Mouse (Mus musculus) ovary, postnatal 14 days (tissue): ENCODE data around the gene Nfe2l2.

Experiments used
- DNase-seq: peaks from one replicate; pipeline ENCODE4 v3.0.0; 2022; ENCODE audit warnings: low spot score

Nfe2l2 gene

GRCm38 (mm10) chr2:75704234-75705161, at the start of gene Nfe2l2:
TSS of gene Nfe2l2 (minus strand) at chr2:75704641.
- peak; percentile 97 for DNase-seq

DNA sequence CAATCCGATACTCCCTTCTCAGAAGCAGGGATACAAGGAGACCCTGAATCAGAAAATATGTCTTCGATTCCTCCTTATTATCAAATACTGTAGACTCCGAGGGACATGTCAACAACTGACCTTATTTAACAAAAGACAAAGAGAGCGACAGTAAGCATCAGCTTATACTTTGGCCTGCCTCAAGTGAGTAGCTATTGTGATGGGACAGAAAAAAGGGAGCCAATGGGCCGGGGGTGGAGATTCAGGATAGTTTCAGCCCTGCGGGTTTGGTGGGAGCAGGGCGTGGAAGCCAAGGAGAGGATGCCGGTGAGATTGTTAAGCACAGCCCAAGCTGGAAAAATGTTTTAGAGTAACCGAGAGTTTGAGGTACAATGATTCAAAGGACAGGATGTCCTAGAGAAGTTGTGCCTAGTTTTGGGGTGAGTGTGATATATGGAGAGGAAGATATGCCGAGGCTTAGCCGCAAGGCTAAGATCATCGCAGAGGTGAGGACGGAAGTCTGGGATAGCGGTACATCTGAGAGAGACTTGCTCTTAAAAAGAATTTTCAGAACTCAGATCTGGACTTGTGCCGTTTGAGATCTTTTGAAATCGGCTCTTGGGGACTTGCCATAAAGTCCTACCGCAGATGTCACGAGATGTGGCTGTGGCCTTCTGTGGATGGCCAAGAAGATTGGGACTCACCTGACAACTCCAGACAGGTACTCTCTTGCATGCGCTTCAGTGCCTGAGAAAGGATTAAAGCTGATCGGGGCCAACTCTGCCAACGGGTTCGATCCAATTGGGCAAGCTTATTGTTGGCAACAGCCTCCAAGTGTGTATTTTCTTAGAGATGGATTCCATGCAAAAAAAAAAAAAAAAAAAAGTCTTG, 48.1 kb upstream of the Nfe2l2 start:
- DNase-seq, result no peak

- no peak for DNase-seq
Measured at GRCm38 (mm10) chr2:75751896-75752295, 47.5 kb upstream of the Nfe2l2 start.

DNA sequence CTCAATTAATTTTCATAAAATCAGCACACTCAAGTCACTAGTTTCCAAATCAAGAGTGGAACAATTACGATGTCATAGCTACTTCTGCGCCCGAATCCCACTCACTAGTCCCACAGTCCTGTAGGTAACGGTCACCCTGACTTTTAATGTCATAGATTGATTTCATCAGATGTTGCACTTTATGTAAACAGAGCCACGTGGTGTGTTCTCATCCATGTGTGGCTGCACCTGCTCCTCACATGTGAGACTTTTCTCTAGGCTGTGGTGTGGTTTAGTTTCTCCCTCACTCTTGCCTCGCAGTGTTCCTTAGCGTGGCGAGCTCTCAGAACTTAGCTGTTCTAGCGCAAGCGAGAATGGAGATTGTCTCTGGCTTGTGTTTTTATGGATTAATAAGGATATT, 46.4 kb upstream of the Nfe2l2 start:
- DNase-seq, result no peak

GRCm38 (mm10) chr2:75750043-75750718, 45.7 kb upstream of the Nfe2l2 start:
- DNase-seq, result no peak

- DNase-seq, result no peak
Measured at GRCm38 (mm10) chr2:75748841-75749240, 44.4 kb upstream of the Nfe2l2 start.

GRCm38 (mm10) chr2:75737006-75737503, 32.6 kb upstream of the Nfe2l2 start:
- no peak for DNase-seq

DNA sequence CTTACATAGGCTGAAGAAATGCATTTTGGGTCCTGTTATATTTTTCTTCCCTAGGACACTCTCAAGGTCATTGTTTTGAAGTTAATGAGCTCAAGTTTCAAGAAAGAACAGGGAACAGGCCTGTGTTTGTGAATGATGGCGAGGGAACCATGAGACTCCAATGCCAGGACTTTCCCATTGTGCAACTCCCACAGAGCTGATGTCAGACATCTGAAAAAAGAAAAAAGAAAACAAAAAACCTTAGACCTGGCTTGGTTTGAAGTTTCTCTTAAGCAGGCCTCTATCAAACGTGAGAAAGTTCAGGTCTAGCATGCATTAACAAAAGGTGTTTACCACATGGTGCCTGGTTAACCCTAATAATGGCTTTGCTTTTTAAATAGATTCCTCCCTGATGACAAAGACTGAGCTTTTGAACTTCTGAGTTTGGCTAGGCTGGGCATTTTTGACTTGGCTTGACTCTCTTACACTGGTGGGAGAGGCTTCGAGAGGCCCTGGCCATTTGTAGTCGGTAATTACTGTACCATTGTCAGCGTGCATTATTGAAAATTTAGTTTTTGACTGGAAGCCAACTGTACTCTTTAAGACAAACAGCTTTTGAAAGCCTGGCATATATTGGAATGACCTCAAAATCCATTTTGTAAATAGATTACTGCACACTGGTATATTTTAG, 29.9 kb upstream of the Nfe2l2 start:
- no peak for DNase-seq

DNA sequence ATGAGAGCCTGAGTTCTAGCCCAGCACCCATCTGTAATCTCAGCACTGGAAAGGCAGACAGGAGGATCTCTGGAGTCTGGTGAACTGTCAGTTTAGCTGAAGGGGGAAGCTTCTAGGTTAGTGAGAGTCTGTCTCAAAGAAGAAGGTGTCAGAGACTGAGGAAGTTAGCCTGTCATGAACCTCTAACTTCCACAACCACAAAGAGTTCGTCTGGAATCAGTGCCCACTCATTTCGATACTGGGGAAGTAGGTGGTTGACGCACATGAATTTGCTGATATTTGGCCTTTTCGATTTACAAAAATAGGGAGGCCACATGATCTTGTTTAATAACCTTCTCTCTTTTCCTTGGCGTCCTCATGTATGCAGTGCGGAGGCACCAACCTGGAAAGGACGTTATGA, 28.7 kb upstream of the Nfe2l2 start:
- DNase-seq, result no peak

DNA sequence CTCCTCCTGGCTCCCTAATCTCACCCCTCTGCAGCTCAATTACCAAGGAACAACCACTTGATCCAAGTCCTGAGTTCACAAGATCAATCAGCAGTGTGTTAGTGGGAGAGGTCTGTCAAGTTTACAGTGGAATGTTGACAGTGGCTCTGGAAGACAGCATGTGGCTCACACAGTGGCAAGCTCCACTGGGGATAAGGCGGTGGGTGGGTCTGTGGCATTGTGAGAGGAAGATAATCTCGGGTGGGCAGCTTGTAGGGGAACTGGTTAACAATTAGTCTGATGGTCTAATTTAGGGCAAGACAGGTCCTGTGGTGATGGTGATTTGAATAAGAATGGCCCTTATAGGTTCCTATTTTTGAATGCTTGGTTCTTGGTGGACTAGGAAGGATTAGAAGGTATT, 27.5 kb upstream of the Nfe2l2 start:
- no peak for DNase-seq

DNA sequence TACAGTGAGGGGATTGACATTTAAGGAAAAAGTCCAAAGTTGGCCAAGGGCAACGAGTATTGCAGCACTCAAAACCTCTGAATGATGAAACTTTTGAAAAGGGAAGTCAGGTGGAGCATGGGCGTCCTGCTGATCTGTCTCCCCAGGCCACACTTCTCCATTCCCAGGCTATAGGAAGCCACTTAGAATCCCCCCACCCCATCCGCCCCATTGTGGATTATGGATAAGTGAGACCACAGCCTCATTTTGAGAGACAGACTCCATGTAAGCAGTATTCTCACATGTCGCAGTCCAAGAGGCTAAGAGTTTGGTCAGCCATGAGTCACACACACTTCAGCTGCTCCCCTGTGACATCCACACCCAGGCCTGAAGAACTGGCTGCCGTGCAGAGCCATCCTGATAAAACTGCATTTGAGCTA, 26.8 kb upstream of the Nfe2l2 start:
- no peak for DNase-seq

- no peak for DNase-seq
Measured at GRCm38 (mm10) chr2:75730052-75730451, 25.6 kb upstream of the Nfe2l2 start.

DNA sequence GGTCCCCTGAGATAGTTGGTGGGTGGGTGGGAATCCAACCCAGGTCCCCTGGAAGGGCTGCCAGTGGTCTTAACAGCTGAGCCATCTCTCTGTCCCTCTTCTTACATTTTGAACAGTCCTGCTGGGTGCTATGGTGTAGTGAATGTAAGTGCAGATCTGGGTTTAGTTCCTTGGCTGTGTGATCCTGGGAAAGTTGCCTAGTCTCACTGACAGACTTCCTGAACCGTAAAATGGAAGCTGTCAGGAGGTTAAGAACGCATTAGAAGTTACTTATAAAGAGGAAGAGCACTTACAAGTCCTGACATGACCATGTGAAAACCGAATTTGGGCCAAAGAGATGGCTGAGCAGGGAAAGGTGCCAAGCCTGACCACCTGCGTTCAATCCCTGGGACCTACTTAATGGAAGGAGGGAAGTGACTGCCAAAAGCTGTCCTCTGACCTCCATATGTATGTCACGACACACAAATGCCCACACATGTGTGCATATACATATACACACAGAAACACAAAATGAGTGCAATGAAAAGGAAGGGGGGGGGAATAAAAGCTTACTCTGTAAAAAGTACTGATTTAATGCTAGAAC, 20.5 kb upstream of the Nfe2l2 start:
- DNase-seq, result no peak

DNA sequence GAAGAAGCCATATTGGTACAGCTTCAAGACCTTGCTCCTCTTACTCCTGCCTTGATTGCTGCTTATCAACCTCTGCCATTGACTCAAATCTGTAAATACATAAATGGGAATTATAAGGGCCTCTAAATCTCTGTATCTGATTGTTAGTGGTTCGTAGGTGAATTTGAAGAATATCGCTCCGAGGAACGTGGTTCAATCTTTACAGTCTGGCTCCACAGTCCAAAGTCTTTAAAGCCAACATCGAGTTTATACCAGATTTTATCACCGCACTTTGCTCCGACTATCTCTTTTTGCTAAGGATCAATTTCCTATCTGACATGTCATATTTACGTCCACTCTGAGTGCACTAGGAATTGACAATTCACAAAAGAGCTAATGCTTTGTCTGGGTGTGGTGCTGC, 19.0 kb upstream of the Nfe2l2 start:
- DNase-seq, result no peak

DNA sequence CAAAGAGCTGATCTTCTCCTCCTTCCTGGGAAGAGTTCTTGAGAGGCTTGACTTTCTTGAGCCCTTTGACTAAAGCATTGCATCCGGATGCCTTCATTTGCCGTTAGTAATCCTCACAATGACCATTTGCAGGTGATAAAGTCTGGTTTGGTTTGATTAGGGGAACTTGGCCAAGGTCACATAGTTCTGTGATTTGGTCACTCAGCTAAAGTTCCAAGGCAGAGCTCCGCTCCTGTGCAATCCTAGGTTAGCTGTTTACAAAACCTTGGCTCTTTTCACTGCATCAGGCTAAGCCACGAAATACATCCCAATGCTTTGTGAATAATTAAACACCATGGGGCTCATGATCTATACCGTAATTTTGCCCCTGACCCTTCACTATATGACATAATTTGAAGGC, 18.5 kb upstream of the Nfe2l2 start:
- no peak for DNase-seq

- no peak for DNase-seq
Measured at GRCm38 (mm10) chr2:75720236-75721027, 16.0 kb upstream of the Nfe2l2 start.

DNA sequence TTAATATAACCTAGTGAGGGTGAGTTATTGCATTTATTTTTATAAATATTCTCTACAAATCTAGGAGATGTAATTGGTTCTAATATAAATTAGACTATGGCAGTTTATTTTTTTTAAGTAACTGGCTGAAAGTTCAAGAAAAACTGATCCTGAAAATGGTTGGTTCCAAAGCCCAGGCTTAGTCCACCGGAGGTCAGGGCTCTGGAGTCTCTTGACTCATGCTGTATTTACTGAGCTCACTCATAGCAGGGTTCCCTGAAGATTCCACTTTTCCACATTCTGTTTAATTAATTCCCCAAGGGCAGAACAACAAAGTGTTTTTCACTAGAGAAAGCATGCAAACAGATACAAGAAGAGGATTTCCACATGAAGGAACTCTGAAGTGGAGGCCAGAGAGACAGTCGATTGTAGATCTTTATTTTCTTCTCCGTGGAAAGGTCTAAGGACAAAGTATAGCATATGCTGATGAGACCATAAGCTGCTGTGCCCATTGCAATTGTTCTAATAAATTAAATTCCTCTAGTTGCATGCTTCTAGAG, 15.0 kb upstream of the Nfe2l2 start:
- DNase-seq, result no peak

DNA sequence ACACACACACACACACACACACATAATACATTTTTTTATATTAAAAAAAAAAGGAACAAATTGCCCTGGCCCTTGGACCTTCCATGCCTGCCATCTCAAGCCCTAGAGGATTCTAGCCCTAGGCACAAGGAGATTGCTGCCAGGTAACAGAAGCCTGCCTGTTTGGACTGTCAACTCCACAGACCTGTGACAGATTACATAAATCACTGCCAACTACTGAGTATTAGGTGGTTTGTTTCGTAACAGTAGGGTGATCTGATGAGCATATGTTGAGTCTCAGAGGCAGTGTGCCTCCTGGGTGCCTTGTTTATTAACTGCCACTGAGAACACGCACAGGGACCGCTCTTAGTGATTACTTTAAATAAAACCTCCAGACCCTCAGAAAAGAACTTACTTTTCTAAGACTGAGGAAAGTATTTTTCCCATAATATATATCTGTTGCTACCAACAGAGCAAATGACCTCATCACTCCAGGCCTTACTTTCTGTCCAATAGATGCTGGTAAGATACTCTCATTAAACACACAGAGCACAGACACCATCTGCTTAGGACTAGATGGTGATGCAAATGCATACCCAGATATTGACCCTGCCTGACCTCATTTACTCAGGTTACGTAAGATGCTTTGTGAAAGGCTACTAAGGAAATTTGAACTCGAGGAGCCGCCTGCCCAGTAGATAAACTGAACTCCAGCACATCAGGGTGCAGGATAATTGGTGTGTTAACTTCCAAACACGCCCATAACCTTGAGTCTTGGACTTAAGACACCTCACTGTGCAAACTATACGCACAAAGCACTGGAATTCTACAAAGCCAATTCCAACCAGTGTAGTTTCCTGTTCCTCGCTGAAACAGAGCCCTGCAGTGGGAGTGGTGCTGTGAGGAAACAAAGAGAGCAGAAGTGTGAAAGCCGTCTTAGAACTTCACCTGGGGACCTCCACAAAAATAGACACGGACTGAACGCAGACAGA, 11.9 kb upstream of the Nfe2l2 start:
- DNase-seq, result no peak

- DNase-seq, result no peak
Measured at GRCm38 (mm10) chr2:75714766-75715165, 10.3 kb upstream of the Nfe2l2 start.
